Mouse (Mus musculus) heart, embryonic 16.5 days (tissue): ENCODE measurements around the gene Cxcr5. TPM values are rescaled to one million over a fixed set of nuclear protein-coding genes. Genes with fewer than 3 reads are reported as not detected.

Experiments used
- ATAC-seq: fragments of 200-750 bp; cut with Nextera tagmentation; replicated peaks from 2 replicates; pipeline ENCODE4 v1.8.0; 2017; ENCODE audit warnings: moderate number of reproducible peaks; ENCODE audit not compliant: insufficient read depth, low FRiP score; ENCODE audit errors: extremely low read depth
- H3K27ac ChIP-seq: fragments of 300-500 bp; sonication (generic); 2 replicates; pipeline ENCODE4 v1.5.1; 2014; ENCODE audit warnings: mild to moderate bottlenecking, low read length, control low read depth, moderate library complexity
- H3K27me3 ChIP-seq: fragments of 300-500 bp; sonication (generic); 2 replicates; pipeline ENCODE4 v1.6.1; 2014; ENCODE audit warnings: low read length, mixed read lengths; ENCODE audit not compliant: control insufficient read depth, insufficient read depth
- H3K36me3 ChIP-seq: fragments of 300-500 bp; sonication (generic); 2 replicates; pipeline ENCODE4 v1.6.1; 2014; ENCODE audit not compliant: control insufficient read depth, insufficient read depth
- H3K4me1 ChIP-seq: fragments of 300-500 bp; sonication (generic); 2 replicates; pipeline ENCODE4 v1.6.1; 2014; ENCODE audit warnings: low read length, mixed read lengths; ENCODE audit not compliant: control insufficient read depth, insufficient read depth
- H3K4me2 ChIP-seq: fragments of 300-500 bp; sonication (generic); 2 replicates; pipeline ENCODE4 v1.6.1; 2014; ENCODE audit warnings: low read depth, mild to moderate bottlenecking, control low read depth, low read length
- H3K4me3 ChIP-seq: fragments of 300-500 bp; sonication (generic); 2 replicates; pipeline ENCODE4 v1.5.1; 2014; ENCODE audit warnings: mild to moderate bottlenecking, control low read depth, low read length
- H3K9ac ChIP-seq: fragments of 300-500 bp; sonication (generic); 2 replicates; pipeline ENCODE4 v1.6.1; 2014; ENCODE audit warnings: low read length, control low read depth
- H3K9me3 ChIP-seq: fragments of 300-500 bp; sonication (generic); replicated peaks from 2 replicates; pipeline ENCODE4 v1.6.1; 2016; ENCODE audit warnings: low read length; ENCODE audit not compliant: control insufficient read depth
- WGBS: fragments of 180-500 bp; shearing (Covaris S2); extraction: QIAGEN DNeasy Blood & Tissue Kit; methylation state at CpG from one replicate; pipeline ENCODE4 v1.1.7; 2014; 5-methylcytosine and 5-hydroxymethylcytosine counted together
- polyA plus RNA-seq: library from polyadenylated mRNA; unstranded; fragments of >200 nt; fragmentation: Nextera tagmentation; extraction: Ambion mirVana; gene quantifications from 2 replicates; pipeline ENCODE4 v1.2.1, GENCODE M21; 2015

Gene Cxcr5
- polyA plus RNA-seq, 1 experiment from 2014 or later, result 0.35 TPM

- Histone ChIP-seq H3K4me1 (peaks cover 100% of the 10 kb centered on the region), H3K27me3 (no peaks in the 10 kb centered on the region), H3K4me2 (peak overlapping the region; percentile 95), H3K9ac (peak overlapping the region; percentile 78), H3K4me3 (peak overlapping the region; percentile 96), H3K9me3 (no peaks in the 10 kb centered on the region), H3K27ac (peak overlapping the region; percentile 95), H3K36me3 (0 out of 2 replicates have a peak, but pooled peaks cover 2% of the 10 kb centered on the region)
- WGBS, result 3% methylated on average over 17 of the region's 17 CpGs
- ATAC-seq, result no peak
Measured at GRCm38 (mm10) chr9:44489651-44490085, 72.0 kb downstream of the Cxcr5 start.

- WGBS, result 12% methylated on average over 5 of the region's 5 CpGs
Measured at GRCm38 (mm10) chr9:44488855-44489381, 72.8 kb downstream of the Cxcr5 start.

GRCm38 (mm10) chr9:44488416-44488815 is 73.3 kb downstream of the Cxcr5 start:
- 14% methylated on average over 8 of the region's 8 CpGs for WGBS
- H3K4me3 ChIP-seq, result peak overlapping the region; percentile 96
- no peak for ATAC-seq

More at GRCm38 (mm10) chr9:44488855-44489381, 72.8 kb downstream of the Cxcr5 start:
- 0 out of 2 replicates have a peak, but pooled peaks cover 2% of the 10 kb centered on the region for H3K36me3 ChIP-seq
- H3K9ac ChIP-seq, result peak overlapping the region; percentile 78
- no peaks in the 10 kb centered on the region for H3K9me3 ChIP-seq
- peak overlapping the region; percentile 95 for H3K4me2 ChIP-seq
- ATAC-seq, result peak; percentile 33
- peaks cover 99% of the 10 kb centered on the region for H3K4me1 ChIP-seq
- no peaks in the 10 kb centered on the region for H3K27me3 ChIP-seq
- peak overlapping the region; percentile 95 for H3K27ac ChIP-seq
- H3K4me3 ChIP-seq, result peak overlapping the region; percentile 96

GRCm38 (mm10) chr9:44487441-44487840 is 74.2 kb downstream of the Cxcr5 start:
- H3K27ac ChIP-seq, result peak overlapping the region; percentile 95
- H3K4me2 ChIP-seq, result peak overlapping the region; percentile 95
- no peaks in the 10 kb centered on the region for H3K27me3 ChIP-seq
- 9% methylated on average over 7 of the region's 7 CpGs for WGBS
- H3K9me3 ChIP-seq, result no peaks in the 10 kb centered on the region
- H3K9ac ChIP-seq, result peak overlapping the region; percentile 99
- 0 out of 2 replicates have a peak, but pooled peaks cover 2% of the 10 kb centered on the region for H3K36me3 ChIP-seq
- peak; percentile 66 for ATAC-seq
- H3K4me1 ChIP-seq, result peaks cover 85% of the 10 kb centered on the region
- peak overlapping the region; percentile 96 for H3K4me3 ChIP-seq

More at GRCm38 (mm10) chr9:44488416-44488815, 73.3 kb downstream of the Cxcr5 start:
- no peaks in the 10 kb centered on the region for H3K9me3 ChIP-seq
- peak overlapping the region; percentile 95 for H3K27ac ChIP-seq
- peak overlapping the region; percentile 95 for H3K4me2 ChIP-seq
- H3K36me3 ChIP-seq, result 0 out of 2 replicates have a peak, but pooled peaks cover 2% of the 10 kb centered on the region
- peaks cover 94% of the 10 kb centered on the region for H3K4me1 ChIP-seq
- H3K27me3 ChIP-seq, result no peaks in the 10 kb centered on the region
- H3K9ac ChIP-seq, result peak overlapping the region; percentile 78

- Histone ChIP-seq H3K4me1 (peaks cover 84% of the 10 kb centered on the region), H3K9ac (peak overlapping the region; percentile 99), H3K27ac (peak overlapping the region; percentile 95), H3K27me3 (no peaks in the 10 kb centered on the region), H3K36me3 (0 out of 2 replicates have a peak, but pooled peaks cover 2% of the 10 kb centered on the region), H3K4me2 (peak overlapping the region; percentile 95), H3K9me3 (no peaks in the 10 kb centered on the region), H3K4me3 (peak overlapping the region; percentile 96)
- ATAC-seq, result no peak
- 13% methylated on average over 15 of the region's 15 CpGs for WGBS
Measured at GRCm38 (mm10) chr9:44486741-44487421, 74.8 kb downstream of the Cxcr5 start.

GRCm38 (mm10) chr9:44486335-44486734 is 75.3 kb downstream of the Cxcr5 start:
- H3K4me1 ChIP-seq, result peaks cover 78% of the 10 kb centered on the region
- 11% methylated on average over 3 of the region's 3 CpGs for WGBS
- H3K27ac ChIP-seq, result peak overlapping the region; percentile 95
- H3K4me2 ChIP-seq, result peak overlapping the region; percentile 95
- no peak for ATAC-seq
- H3K27me3 ChIP-seq, result no peaks in the 10 kb centered on the region
- H3K36me3 ChIP-seq, result no peaks in the 10 kb centered on the region
- H3K9ac ChIP-seq, result peak overlapping the region; percentile 99
- no peaks in the 10 kb centered on the region for H3K9me3 ChIP-seq
- H3K4me3 ChIP-seq, result peak overlapping the region; percentile 96

GRCm38 (mm10) chr9:44485516-44486161 is 76.0 kb downstream of the Cxcr5 start:
- Histone ChIP-seq H3K9me3 (no peaks in the 10 kb centered on the region), H3K36me3 (no peaks in the 10 kb centered on the region), H3K4me3 (peak overlapping the region; percentile 96), H3K9ac (peak overlapping the region; percentile 99), H3K4me1 (peaks cover 71% of the 10 kb centered on the region), H3K4me2 (peak overlapping the region; percentile 95), H3K27ac (peak overlapping the region; percentile 95), H3K27me3 (no peaks in the 10 kb centered on the region)
- 25% methylated on average over 14 of the region's 14 CpGs for WGBS
- ATAC-seq, result no peak

GRCm38 (mm10) chr9:44485105-44485515 is 76.6 kb downstream of the Cxcr5 start:
- H3K27ac ChIP-seq, result peak overlapping the region; percentile 95
- no peaks in the 10 kb centered on the region for H3K27me3 ChIP-seq
- ATAC-seq, result no peak
- no peaks in the 10 kb centered on the region for H3K9me3 ChIP-seq
- H3K9ac ChIP-seq, result peak overlapping the region; percentile 99
- H3K4me3 ChIP-seq, result peak overlapping the region; percentile 96
- H3K4me2 ChIP-seq, result peak overlapping the region; percentile 95
- no peaks in the 10 kb centered on the region for H3K36me3 ChIP-seq
- peaks cover 70% of the 10 kb centered on the region for H3K4me1 ChIP-seq
- 36% methylated on average over 6 of the region's 6 CpGs for WGBS
